Mouse (Mus musculus) bone marrow, adult 2 months (tissue): ENCODE results near the gene Reep3.

Source experiments
- CTCF ChIP-seq: fragments of 200-500 bp; IDR thresholded peaks from 2 replicates; pipeline ENCODE4 v1.5.1; 2011; ENCODE audit warnings: low read length, control low read depth; ENCODE audit not compliant: control insufficient read depth, insufficient read depth
- POLR2A ChIP-seq: fragments of 200-500 bp; IDR thresholded peaks from 2 replicates; pipeline ENCODE4 v1.6.1; 2011; ENCODE audit warnings: low read depth, mild to moderate bottlenecking, control low read depth, low read length, borderline replicate concordance; ENCODE audit not compliant: control insufficient read depth

GRCm38 (mm10) chr10:67129531-67129930 lies 32.8 kb upstream of the Reep3 start:
- TF ChIP-seq POLR2A, result no peak
- no peak for TF ChIP-seq CTCF
